Mouse (Mus musculus): ENCODE data around the gene Sox6. TPM values are rescaled to one million over a fixed set of nuclear protein-coding genes. Genes with fewer than 3 reads are reported as not detected.

Gene Sox6
- total and polyA plus RNA-seq, 2 experiments from 2014 or later = 33.7 to 39.8 TPM

GRCm38 (mm10) chr7:116031718-116032595 lies 6.6 kb downstream of the Sox6 start:
- peaks cover 12% of the 10 kb centered on the region for H3K27me3 ChIP-seq (ENCODE audit: insufficient read depth, low read length)
- no peak for TF ChIP-seq CTCF (IDR thresholded peaks at IDR 0.05; ENCODE audit: low read depth)
- H3K9me3 ChIP-seq (ENCODE audit: low read length) = no peaks in the 10 kb centered on the region
- WGBS = under 1% methylated on average over 65 of the region's 65 CpGs
- peak overlapping the region; percentile 87 for H3K27ac ChIP-seq
- H3K36me3 ChIP-seq (ENCODE audit: insufficient read depth, low read length) = no peaks in the 10 kb centered on the region
- peak overlapping the region; percentile 52 for H3K4me3 ChIP-seq (ENCODE audit: low read length)
- ATAC-seq = peak; percentile 51; the same call in 1 of the 2 replicates
- H3K9ac ChIP-seq (replicated peaks; ENCODE audit: low read length) = peak overlapping the region; percentile 67
- H3K4me1 ChIP-seq (ENCODE audit: insufficient read depth, low read length) = peaks cover 12% of the 10 kb centered on the region; the same call in 1 of the 2 replicates
- peak overlapping the region; percentile 96 for H3K4me2 ChIP-seq (ENCODE audit: low read depth, low read length)
- peak; percentile 51 for DNase-seq (ENCODE audit: low spot score)

- peaks cover 12% of the 10 kb centered on the region; the same call in 1 of the 2 replicates for H3K4me1 ChIP-seq (ENCODE audit: insufficient read depth, low read length)
- no peak for TF ChIP-seq CTCF (IDR thresholded peaks at IDR 0.05; ENCODE audit: low read depth)
- H3K36me3 ChIP-seq (ENCODE audit: insufficient read depth, low read length) = no peaks in the 10 kb centered on the region
- WGBS = under 1% methylated on average over 14 of the region's 14 CpGs
- peak overlapping the region; percentile 67 for H3K9ac ChIP-seq (replicated peaks; ENCODE audit: low read length)
- H3K4me3 ChIP-seq (ENCODE audit: low read length) = peak overlapping the region; percentile 52
- H3K27me3 ChIP-seq (ENCODE audit: insufficient read depth, low read length) = peaks cover 12% of the 10 kb centered on the region
- ATAC-seq (no peak), DNase-seq (ENCODE audit: low spot score) (peak; percentile 44)
- peak overlapping the region; percentile 96 for H3K4me2 ChIP-seq (ENCODE audit: low read depth, low read length)
- H3K9me3 ChIP-seq (ENCODE audit: low read length) = no peaks in the 10 kb centered on the region
- H3K27ac ChIP-seq = peak overlapping the region; percentile 87
These were observed 7.2 kb downstream of the Sox6 start for GRCm38 (mm10) chr7:116031388-116031717.

- Histone ChIP-seq H3K9ac (replicated peaks; ENCODE audit: low read length) (peak overlapping the region; percentile 67), H3K4me3 (ENCODE audit: low read length) (peak overlapping the region; percentile 52), H3K27me3 (ENCODE audit: insufficient read depth, low read length) (peaks cover 12% of the 10 kb centered on the region), H3K36me3 (ENCODE audit: insufficient read depth, low read length) (no peaks in the 10 kb centered on the region), H3K4me2 (ENCODE audit: low read depth, low read length) (peak overlapping the region; percentile 96), H3K4me1 (ENCODE audit: insufficient read depth, low read length) (peaks cover 12% of the 10 kb centered on the region; the same call in 1 of the 2 replicates), H3K9me3 (ENCODE audit: low read length) (no peaks in the 10 kb centered on the region), H3K27ac (peak overlapping the region; percentile 87)
- DNase-seq (ENCODE audit: low spot score) (peak; percentile 24), ATAC-seq (no peak)
- 14% methylated on average over 26 of the region's 26 CpGs for WGBS
- no peak for TF ChIP-seq CTCF (IDR thresholded peaks at IDR 0.05; ENCODE audit: low read depth)
These were observed 7.8 kb downstream of the Sox6 start for GRCm38 (mm10) chr7:116030597-116031387.

GRCm38 (mm10) chr7:116029991-116030390 lies 8.6 kb downstream of the Sox6 start:
- 54% methylated on average over 3 of the region's 3 CpGs for WGBS
- H3K9me3 ChIP-seq (ENCODE audit: low read length) = no peaks in the 10 kb centered on the region
- peaks cover 7% of the 10 kb centered on the region; the same call in 1 of the 2 replicates for H3K27me3 ChIP-seq (ENCODE audit: insufficient read depth, low read length)
- peak overlapping the region; percentile 96 for H3K4me2 ChIP-seq (ENCODE audit: low read depth, low read length)
- H3K9ac ChIP-seq (replicated peaks; ENCODE audit: low read length) = peak overlapping the region; percentile 67; the same call in 1 of the 2 replicates
- peaks cover 12% of the 10 kb centered on the region; the same call in 1 of the 2 replicates for H3K4me1 ChIP-seq (ENCODE audit: insufficient read depth, low read length)
- ATAC-seq = no peak
- DNase-seq (ENCODE audit: low spot score) = no peak
- H3K27ac ChIP-seq = peak overlapping the region; percentile 87; the same call in 1 of the 2 replicates
- no peak for TF ChIP-seq CTCF (IDR thresholded peaks at IDR 0.05; ENCODE audit: low read depth)
- H3K4me3 ChIP-seq (ENCODE audit: low read length) = 0 out of 2 replicates have a peak overlapping the region, but pooled peaks have one; percentile 1
- no peaks in the 10 kb centered on the region for H3K36me3 ChIP-seq (ENCODE audit: insufficient read depth, low read length)

GRCm38 (mm10) chr7:116002726-116003125 lies 35.9 kb downstream of the Sox6 start:
- H3K36me3 ChIP-seq (ENCODE audit: insufficient read depth, low read length) = no peaks in the 10 kb centered on the region

GRCm38 (mm10) chr7:115988109-115988779 lies 50.4 kb downstream of the Sox6 start:
- no peak for TF ChIP-seq CTCF (IDR thresholded peaks at IDR 0.05; ENCODE audit: low read depth)
- ATAC-seq = no peak
- WGBS = 89% methylated on average over 2 of the region's 2 CpGs
- no peaks in the 10 kb centered on the region for H3K9me3 ChIP-seq (ENCODE audit: low read length)
- H3K36me3 ChIP-seq (ENCODE audit: insufficient read depth, low read length) = no peaks in the 10 kb centered on the region
- H3K27me3 ChIP-seq (ENCODE audit: insufficient read depth, low read length) = no peaks in the 10 kb centered on the region
- no peaks in the 10 kb centered on the region for H3K4me1 ChIP-seq (ENCODE audit: insufficient read depth, low read length)
- no peak overlapping the region for H3K4me2 ChIP-seq (ENCODE audit: low read depth, low read length)
- H3K9ac ChIP-seq (replicated peaks; ENCODE audit: low read length) = no peak overlapping the region
- no peak for DNase-seq (ENCODE audit: low spot score)
- H3K4me3 ChIP-seq (ENCODE audit: low read length) = no peak overlapping the region
- H3K27ac ChIP-seq = no peak overlapping the region

More at GRCm38 (mm10) chr7:116002726-116003125, 35.9 kb downstream of the Sox6 start:
- no peak overlapping the region for H3K9ac ChIP-seq (replicated peaks; ENCODE audit: low read length)
- no peaks in the 10 kb centered on the region for H3K4me1 ChIP-seq (ENCODE audit: insufficient read depth, low read length)
- no peak for TF ChIP-seq CTCF (IDR thresholded peaks at IDR 0.05; ENCODE audit: low read depth)
- H3K27ac ChIP-seq = no peak overlapping the region
- no peaks in the 10 kb centered on the region for H3K9me3 ChIP-seq (ENCODE audit: low read length)
- H3K27me3 ChIP-seq (ENCODE audit: insufficient read depth, low read length) = no peaks in the 10 kb centered on the region
- H3K4me2 ChIP-seq (ENCODE audit: low read depth, low read length) = no peak overlapping the region
- H3K4me3 ChIP-seq (ENCODE audit: low read length) = no peak overlapping the region
- no peak for ATAC-seq
- WGBS = 86% methylated on average over 4 of the region's 4 CpGs
- no peak for DNase-seq (ENCODE audit: low spot score)
